Mouse (Mus musculus): ENCODE measurements around the gene Zbp1.

- TF ChIP-seq CTCF (IDR thresholded peaks at IDR 0.05; ENCODE audit: low read depth) (no peak), EP300 (IDR thresholded peaks at IDR 0.05; ENCODE audit: low read depth) (no peak)
Observed at GRCm38 (mm10) chr2:173257610-173258009, 38.9 kb upstream of the Zbp1 start.

All from liver, postnatal 0 days (tissue).